Mouse (Mus musculus) left cerebral cortex, postnatal 25 days (tissue): ENCODE measurements around the gene Pno1. TPM values are rescaled to one million over a fixed set of nuclear protein-coding genes. Genes with fewer than 3 reads are reported as not detected.

Source experiments
- DNase-seq, 2 experiments: peaks; one replicate each; pipeline ENCODE4 v3.0.0; 2022; ENCODE audit warnings: low spot score in 2 of 2, mixed read lengths in 1 of 2
- intact Hi-C: fragments of 180-260 bp; cut with DNase I; formaldehyde crosslinking; loops from one replicate; pipeline ENCODE4 v1.15.1; 2025
- total RNA-seq, 2 experiments: library from RNA; stranded (reverse); gene quantifications; 2 replicates each; pipeline ENCODE4 v1.2.3; 2021

Gene Pno1
- total RNA-seq, 2 experiments from 2014 or later, result 23.8 to 26.0 TPM

DNA sequence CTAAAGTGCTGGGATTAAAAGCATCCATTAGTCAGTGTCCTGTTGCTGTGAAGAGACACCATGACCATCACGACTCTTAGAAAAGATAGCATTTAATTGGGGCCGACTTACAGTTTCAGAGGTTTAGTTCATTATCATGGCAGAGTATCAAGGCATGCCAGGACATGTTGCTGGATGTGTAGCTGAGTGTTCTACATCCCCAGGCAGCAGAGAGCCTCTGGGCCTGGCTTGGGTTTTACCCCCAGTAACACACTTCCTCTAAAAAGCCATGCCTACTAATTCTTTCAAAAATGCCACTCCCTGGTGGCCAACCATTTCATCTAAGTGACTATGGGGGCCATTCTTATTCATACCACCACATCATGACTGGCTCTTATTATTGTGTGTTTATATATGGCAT is 28.2 kb downstream of the Pno1 start:
- DNase-seq, result no peak
- intact Hi-C loops, result no loop called here

DNA sequence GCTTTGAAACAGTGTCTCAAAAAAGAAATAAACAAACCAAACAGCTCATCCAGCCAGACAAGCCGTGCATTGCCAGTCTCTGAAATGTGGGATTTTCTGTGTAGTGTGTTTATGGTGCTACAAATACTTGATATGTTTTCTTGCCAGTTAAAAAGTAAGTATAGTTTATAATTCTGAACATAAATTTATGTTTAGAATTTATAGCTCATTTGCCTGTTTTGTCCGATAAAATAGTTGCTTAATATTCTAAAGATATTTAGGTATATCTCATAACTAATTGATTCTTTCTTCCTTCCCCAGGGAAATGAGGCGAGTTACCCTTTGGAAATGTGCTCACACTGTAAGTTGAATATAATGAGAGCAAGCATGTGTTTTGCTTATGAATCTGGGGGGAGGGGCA is 29.6 kb downstream of the Pno1 start, which contains the start of gene Wdr92:
Wdr92 (plus strand) TSS at position 301 of the 400 bp plus-strand sequence.
- no peak for DNase-seq
- intact Hi-C loops, result no loop called here

DNA sequence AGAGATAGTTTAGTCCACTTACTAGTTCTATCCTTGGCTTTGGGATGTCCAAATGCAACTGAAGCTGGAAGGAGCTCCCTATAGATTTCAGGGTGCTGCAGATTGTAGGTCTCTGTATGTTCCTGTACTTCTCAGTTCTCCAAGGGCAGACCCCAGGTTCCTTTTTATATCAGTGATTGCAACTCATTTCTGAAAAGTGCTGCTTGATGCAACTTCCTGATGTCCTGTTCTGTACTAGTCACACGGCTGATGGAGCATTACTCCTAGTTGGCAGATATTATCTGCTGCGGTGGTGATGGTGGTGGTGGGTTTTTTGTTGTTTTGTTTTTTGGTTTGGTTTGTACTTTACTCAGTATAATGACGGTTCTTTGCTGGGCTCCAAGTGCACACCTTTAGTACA is 30.6 kb downstream of the Pno1 start:
- intact Hi-C loops, result no loop called here
- no peak for DNase-seq

DNA sequence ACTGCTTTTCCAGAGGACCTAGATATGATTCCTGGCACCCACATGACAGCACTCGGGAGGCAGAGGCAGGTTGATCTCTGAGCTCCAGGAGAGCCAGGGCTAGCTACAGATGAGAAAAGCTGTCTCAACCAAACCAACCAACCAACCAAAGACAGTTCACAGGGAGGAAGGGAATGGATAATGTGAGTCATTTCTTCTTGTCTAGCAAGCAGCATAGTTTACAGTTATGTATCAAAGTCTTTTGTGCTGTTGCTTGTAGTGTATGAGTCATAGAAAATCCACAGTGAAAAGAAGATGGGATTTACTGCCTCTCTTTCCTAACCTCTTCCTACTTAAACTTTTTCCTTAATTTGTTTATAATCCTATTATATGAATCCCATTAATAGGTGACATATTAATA is 34.7 kb downstream of the Pno1 start:
- intact Hi-C loops, result no loop called here
- DNase-seq, result no peak

DNA sequence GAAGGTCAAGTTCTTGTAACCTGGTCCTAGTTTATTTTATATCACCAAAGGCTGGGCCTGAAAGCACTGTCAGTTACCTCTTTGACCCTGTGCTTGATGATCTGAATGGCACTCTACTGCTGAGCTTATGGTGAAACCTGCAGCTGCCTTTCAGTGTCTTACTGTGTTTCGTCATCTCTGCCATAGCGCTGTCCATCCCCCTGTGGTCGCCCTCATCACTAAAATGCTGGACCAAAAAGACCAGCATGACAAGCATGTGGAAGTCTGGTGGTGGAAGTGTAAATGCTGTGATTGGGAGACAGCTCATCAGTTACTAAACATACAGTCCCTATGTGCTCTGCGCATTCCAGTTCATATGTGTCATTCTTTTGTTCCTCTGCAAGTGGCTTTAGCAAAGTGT is 39.1 kb downstream of the Pno1 start:
- intact Hi-C loops, result no loop called here
- no peak for DNase-seq

DNA sequence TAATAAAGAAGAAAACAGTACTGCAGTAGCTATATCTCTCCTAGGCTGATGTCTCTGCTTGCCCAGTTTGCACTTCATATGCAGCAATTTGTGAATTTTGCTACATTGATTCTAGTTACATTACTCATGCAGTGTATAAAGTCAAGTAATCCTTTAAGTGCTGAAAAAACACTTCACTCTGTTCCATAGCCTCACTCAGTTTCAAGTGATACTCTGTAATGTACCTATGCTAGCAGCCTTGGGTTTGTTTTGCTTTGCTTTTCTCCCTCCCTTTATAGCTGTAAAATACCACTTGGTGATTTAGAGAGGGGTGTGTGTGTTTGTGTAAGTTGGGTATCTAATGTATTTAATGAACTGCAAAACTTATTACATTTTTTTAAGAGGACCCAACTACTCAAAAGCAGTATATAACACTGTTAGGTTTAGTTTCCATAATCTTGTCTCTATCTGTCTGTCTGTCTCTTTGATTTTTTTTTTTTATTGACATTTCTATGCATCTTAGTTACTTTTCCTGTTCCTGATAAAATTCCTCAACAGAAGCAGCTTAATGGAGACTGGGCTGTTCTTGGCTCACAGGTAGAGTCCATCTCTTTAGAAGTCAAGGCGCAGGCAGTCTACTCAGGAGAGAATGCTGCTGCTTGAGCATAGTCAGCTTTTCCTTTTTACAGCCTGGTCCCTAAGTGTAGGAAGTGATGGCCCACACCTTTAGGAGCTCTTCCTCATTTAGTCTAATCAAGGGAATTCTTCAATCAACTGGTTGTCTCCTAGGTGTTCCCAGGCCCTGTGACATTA is 40.2 kb downstream of the Pno1 start:
- intact Hi-C loops, result no loop called here
- DNase-seq, result no peak

DNA sequence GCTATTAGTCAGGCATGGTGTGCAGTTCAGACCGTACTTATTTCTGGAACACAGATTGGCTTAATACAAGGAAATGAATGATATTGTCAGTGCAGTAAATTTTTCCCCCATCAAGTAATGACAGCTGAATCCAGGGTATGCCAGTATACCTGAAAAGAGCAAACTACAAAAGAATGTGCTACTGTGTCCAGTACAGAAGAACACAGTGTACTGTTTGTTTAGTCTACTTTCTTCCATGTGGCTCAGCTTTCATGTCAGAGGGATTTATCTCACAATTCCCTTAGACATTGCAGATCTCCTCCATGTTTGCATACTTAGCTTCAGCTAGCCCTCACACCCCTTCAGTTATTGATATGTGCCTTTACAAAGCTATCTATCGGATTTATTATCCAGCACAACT is 42.1 kb downstream of the Pno1 start:
- intact Hi-C loops, result no loop called here

DNA sequence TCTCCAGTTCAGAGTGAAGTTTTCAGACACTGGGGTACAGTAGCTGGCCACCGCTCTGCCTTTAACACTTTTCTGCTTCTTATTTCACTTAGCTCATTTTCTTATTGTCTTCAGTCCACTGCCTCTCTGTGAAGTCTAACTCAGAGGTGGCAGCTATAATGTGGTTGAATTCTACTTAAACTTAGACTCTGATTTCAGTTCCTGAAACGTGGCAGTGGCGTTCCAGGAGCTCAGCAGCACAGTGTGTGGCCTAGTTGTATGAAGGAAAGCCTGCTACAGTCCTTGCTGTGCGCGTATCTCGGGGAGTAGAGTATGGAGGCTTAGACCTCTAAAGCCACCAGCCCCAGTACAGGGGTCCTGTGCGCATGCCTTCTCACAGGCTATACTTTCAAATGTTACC is 44.7 kb downstream of the Pno1 start:
- intact Hi-C loops, result no loop called here
- no peak for DNase-seq

More for the DNA sequence above, 42.1 kb downstream of the Pno1 start:
- DNase-seq, result no peak

DNA sequence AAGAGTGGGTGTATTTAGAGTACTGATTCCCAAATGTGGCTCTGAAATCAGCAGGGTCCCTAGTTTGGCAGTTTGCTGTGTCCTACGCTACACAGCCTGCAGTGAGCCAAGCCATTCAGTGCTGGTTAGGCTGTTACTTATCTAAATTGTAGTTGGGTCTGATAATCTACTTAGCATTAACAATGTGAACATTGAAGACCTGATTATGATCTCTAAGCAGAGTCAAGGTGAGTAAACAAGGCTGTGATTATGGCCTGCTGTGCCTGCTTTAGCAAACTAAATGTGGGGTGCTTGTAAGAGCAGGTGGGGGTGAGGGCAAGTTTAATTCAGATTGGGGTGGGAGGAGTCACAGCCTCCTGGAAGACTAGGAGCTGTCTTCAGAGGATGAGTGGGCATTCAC is 47.4 kb downstream of the Pno1 start:
- intact Hi-C loops, result no loop called here
- DNase-seq, result no peak

DNA sequence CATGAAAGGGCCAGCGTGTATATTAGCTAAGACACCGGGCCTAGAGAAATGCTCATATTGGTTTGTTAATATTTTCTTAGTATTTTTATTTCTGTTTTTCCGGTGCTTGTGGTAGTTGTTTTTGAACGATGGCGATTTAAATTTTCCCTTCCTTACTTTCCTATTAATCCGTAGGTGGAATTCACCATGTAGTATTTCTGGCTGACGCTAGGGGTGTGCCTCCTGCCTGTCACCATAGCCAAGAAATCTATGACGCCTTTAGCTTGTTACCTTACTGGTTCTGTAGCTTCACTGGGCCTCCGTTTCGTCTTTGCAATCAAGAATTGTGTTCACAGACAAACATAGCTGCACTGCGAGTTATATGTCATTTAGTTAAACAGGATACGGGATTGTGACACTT is 51.1 kb downstream of the Pno1 start:
- peak; percentile 60 to 72 for DNase-seq
- intact Hi-C loops, result loop anchor here (1.0 to 2.0 kb wide), 3 partner anchors 53 to 107 kb away; partner anchors contain the start of gene Plek

DNA sequence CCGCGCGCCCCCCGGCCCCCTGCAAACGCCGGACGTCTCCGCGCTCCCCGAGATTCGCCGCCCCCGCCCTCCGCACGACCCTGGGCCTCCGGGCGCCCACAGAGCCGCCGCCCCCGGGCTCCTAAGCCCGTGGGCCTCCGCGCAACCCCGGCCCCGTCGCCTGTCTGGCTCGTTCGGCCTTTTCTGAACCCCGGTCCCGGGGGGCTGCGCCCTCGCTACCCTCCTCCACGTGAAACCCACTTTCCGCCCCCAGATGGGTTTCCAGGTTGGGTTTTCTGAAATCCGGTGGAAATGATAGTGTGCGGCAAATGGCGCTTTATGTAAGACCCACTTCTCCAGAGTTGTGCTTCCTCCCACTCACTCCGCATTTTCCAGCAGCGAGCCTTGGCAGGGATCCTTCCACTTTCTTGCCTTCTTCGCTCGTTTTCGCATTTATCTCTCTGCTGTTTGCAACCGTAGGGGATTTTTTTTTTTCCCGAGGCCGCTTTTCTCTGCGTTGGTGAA is 51.6 kb downstream of the Pno1 start:
- intact Hi-C loops, result loop anchor here (1.0 to 2.0 kb wide), 4 partner anchors 52 to 107 kb away; partner anchors contain the start of genes Plek and Pno1
- DNase-seq, result peak; percentile 75 to 88

DNA sequence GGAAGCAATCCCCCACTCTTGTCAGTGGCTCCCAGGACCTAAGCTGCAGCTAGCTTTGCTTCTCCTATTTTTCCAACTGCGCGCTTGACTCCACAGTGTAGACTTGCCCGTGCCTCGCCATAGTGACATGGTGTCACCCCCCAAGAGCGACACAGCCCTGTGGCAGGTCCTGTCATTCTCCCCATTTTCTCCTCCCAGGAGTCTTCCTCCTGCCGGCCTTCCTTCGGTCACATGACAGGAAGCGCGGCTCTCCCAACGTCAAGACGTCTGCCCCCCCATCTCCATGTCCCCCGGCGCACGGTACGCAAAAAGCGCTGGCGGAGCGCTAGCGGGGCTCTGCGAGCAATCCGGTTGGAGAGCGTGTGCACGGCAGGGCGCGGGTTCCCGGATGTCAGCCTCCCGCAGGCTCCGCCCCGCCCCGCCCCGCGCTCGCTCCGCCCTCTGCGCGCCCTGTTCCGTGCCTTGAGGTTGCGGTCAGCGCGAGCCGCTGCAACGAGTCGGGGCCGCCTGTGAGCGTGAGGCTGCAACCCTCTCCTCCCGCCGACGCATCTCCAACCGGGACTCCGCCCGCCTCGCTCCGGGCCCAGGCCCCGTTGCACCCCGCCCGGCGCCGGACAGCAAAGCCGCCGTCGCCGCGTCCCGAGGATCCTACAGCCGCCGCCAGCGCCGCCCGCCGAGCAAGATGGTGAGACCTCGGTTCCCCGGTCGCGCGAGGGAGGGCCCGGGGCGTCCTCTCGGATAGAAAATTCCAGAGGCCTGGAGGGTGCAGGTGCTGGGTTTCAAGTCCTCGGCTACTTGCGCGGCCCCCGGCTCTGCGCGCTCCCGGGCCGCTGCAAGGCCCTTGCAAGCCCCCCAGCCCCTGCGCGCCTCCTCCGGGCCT is 52.3 kb downstream of the Pno1 start, which contains the start of gene Ppp3r1:
Ppp3r1 (plus strand) TSS at position 406 of the 880 bp plus-strand sequence.
- intact Hi-C loops, result loop anchor here (1.0 kb wide), 1 partner anchor 52 kb away; the partner anchor contains the start of gene Pno1
- DNase-seq, result peak; percentile 96 to 98

Other genes starting within 250 kb of the Pno1 start
- 100 to 1,000 TPM; 108 to 125 TPM for gene Cnrip1, start 160.0 kb downstream of the Pno1 start, total RNA-seq
- gene Plek, start 159.2 kb downstream of the Pno1 start, total RNA-seq, result 1 to 10 TPM; 6.2 to 7.4 TPM
- gene Ppp3r1, start 52.3 kb downstream of the Pno1 start, total RNA-seq, result 100 to 1,000 TPM; 776 to 809 TPM
- 1 to 10 TPM; 7.8 to 9.0 TPM for gene Wdr92, start 29.5 kb downstream of the Pno1 start, total RNA-seq
- 10 to 100 TPM; 47.9 to 50.1 TPM for gene C1d, start 46.0 kb upstream of the Pno1 start, total RNA-seq